Mouse (Mus musculus) heart, postnatal 0 days (tissue): ENCODE data around the gene Cnksr3. TPM values are rescaled to one million over a fixed set of nuclear protein-coding genes. Genes with fewer than 3 reads are reported as not detected.

Experiments used
- ATAC-seq: fragments of 200-750 bp; cut with Nextera tagmentation; 2 replicates; pipeline ENCODE4 v1.8.0; 2017; ENCODE audit warnings: low read depth, moderate number of reproducible peaks, moderate library complexity; ENCODE audit not compliant: insufficient read depth
- DNase-seq: peaks from one replicate; pipeline ENCODE4 v3.0.0-alpha.2; 2016; ENCODE audit warnings: low spot score
- H3K27ac ChIP-seq: fragments of 300-500 bp; sonication (generic); 2 replicates; pipeline ENCODE4 v1.5.1; 2014; ENCODE audit warnings: low read depth, mild to moderate bottlenecking
- H3K27me3 ChIP-seq: fragments of 300-500 bp; sonication (generic); 2 replicates; pipeline ENCODE4 v1.6.1; 2014; ENCODE audit warnings: low read length, mixed read lengths; ENCODE audit not compliant: control insufficient read depth, insufficient read depth
- H3K36me3 ChIP-seq: fragments of 300-500 bp; sonication (generic); replicated peaks from 2 replicates; pipeline ENCODE4 v1.6.1; 2014; ENCODE audit warnings: low read length, mixed read lengths; ENCODE audit not compliant: control insufficient read depth, insufficient read depth
- H3K4me1 ChIP-seq: fragments of 300-500 bp; sonication (generic); 2 replicates; pipeline ENCODE4 v1.6.1; 2014; ENCODE audit warnings: antibody characterized with exemption; ENCODE audit not compliant: control insufficient read depth, insufficient read depth
- H3K4me2 ChIP-seq: fragments of 300-500 bp; sonication (generic); 2 replicates; pipeline ENCODE4 v1.6.1; 2014; ENCODE audit warnings: low read depth, mild to moderate bottlenecking, low read length, moderate library complexity
- H3K4me3 ChIP-seq: fragments of 300-500 bp; sonication (generic); 2 replicates; pipeline ENCODE4 v1.5.1; 2014; ENCODE audit warnings: low read depth, low read length
- H3K9ac ChIP-seq: fragments of 300-500 bp; sonication (generic); replicated peaks from 2 replicates; pipeline ENCODE4 v1.6.1; 2014; ENCODE audit warnings: low read depth, low read length, mixed read lengths
- H3K9me3 ChIP-seq: fragments of 300-500 bp; sonication (generic); replicated peaks from 2 replicates; pipeline ENCODE4 v1.6.1; 2016; ENCODE audit warnings: low read length; ENCODE audit not compliant: control insufficient read depth
- CTCF ChIP-seq: IDR thresholded peaks from 2 replicates; pipeline ENCODE4 v1.5.1; 2016; ENCODE audit warnings: antibody characterized with exemption, control low read depth, low read depth
- EP300 ChIP-seq: IDR thresholded peaks from 2 replicates; pipeline ENCODE4 v1.6.1; 2016; ENCODE audit warnings: antibody characterized with exemption, low read depth
- WGBS: fragments of 180-500 bp; shearing (Covaris S2); extraction: QIAGEN DNeasy Blood & Tissue Kit; methylation state at CpG from one replicate; pipeline ENCODE4 v1.1.7; 2014; 5-methylcytosine and 5-hydroxymethylcytosine counted together
- polyA plus RNA-seq: library from polyadenylated mRNA; unstranded; fragments of >200 nt; fragmentation: Nextera tagmentation; extraction: Ambion mirVana; gene quantifications from 2 replicates; pipeline ENCODE4 v1.2.1, GENCODE M21; 2015
- total RNA-seq: library from RNA; depleted of rRNA; stranded (reverse); fragments of >200 nt; gene quantifications from 2 replicates; pipeline ENCODE4 v1.2.3, GENCODE M21; 2014; ENCODE audit warnings: low replicate concordance

Cnksr3 gene
- total and polyA plus RNA-seq, 2 experiments from 2014 or later: 8.1 to 16.6 TPM

- TF ChIP-seq EP300 (no peak), CTCF (no peak)
- Histone ChIP-seq H3K9me3 (no peaks in the 10 kb centered on the region), H3K4me1 (0 out of 2 replicates have a peak, but pooled peaks cover 12% of the 10 kb centered on the region), H3K27ac (no peak overlapping the region), H3K9ac (no peak overlapping the region), H3K4me3 (no peak overlapping the region), H3K27me3 (no peaks in the 10 kb centered on the region), H3K4me2 (no peak overlapping the region), H3K36me3 (peaks cover 55% of the 10 kb centered on the region)
- 92% methylated on average over 4 of the region's 4 CpGs for WGBS
- DNase-seq (no peak), ATAC-seq (no peak)
Observed at GRCm38 (mm10) chr10:7122294-7122693, 89.7 kb downstream of the Cnksr3 start.

- H3K4me1 ChIP-seq: 0 out of 2 replicates have a peak, but pooled peaks cover 7% of the 10 kb centered on the region
- no peak overlapping the region for H3K4me3 ChIP-seq
- H3K4me2 ChIP-seq: no peak overlapping the region
- H3K27ac ChIP-seq: no peak overlapping the region
- ATAC-seq: no peak
- H3K27me3 ChIP-seq: no peaks in the 10 kb centered on the region
- TF ChIP-seq CTCF (no peak), EP300 (no peak)
- WGBS: 84% methylated on average over 13 of the region's 13 CpGs
- no peak for DNase-seq
- no peaks in the 10 kb centered on the region for H3K9me3 ChIP-seq
- H3K36me3 ChIP-seq: peaks cover 42% of the 10 kb centered on the region
- H3K9ac ChIP-seq: no peak overlapping the region
Observed at GRCm38 (mm10) chr10:7120206-7120605, 91.8 kb downstream of the Cnksr3 start.

- H3K4me3 ChIP-seq: no peak overlapping the region
- no peaks in the 10 kb centered on the region for H3K9me3 ChIP-seq
- no peak overlapping the region for H3K9ac ChIP-seq
- 0 out of 2 replicates have a peak, but pooled peaks cover 7% of the 10 kb centered on the region for H3K4me1 ChIP-seq
- no peak for TF ChIP-seq CTCF
- no peak for TF ChIP-seq EP300
- H3K27ac ChIP-seq: peak overlapping the region; percentile 78
- H3K4me2 ChIP-seq: peak overlapping the region; percentile 15; the same call in 1 of the 2 replicates
- ATAC-seq: peak; percentile 82
- WGBS: 46% methylated on average over 10 of the region's 10 CpGs
- H3K27me3 ChIP-seq: no peaks in the 10 kb centered on the region
- peaks cover 36% of the 10 kb centered on the region for H3K36me3 ChIP-seq
- DNase-seq: peak; percentile 62
Observed at GRCm38 (mm10) chr10:7118258-7119077, 93.6 kb downstream of the Cnksr3 start.

- DNase-seq (no peak), ATAC-seq (peak; percentile 31; the same call in 1 of the 2 replicates)
- WGBS: 34% methylated on average over 7 of the region's 7 CpGs
- H3K4me1 ChIP-seq: 0 out of 2 replicates have a peak, but pooled peaks cover 7% of the 10 kb centered on the region
- peaks cover 31% of the 10 kb centered on the region for H3K36me3 ChIP-seq
- no peak for TF ChIP-seq CTCF
- TF ChIP-seq EP300: no peak
- H3K9me3 ChIP-seq: no peaks in the 10 kb centered on the region
- H3K27ac ChIP-seq: peak overlapping the region; percentile 78
- 0 out of 2 replicates have a peak overlapping the region, but pooled peaks have one; percentile 14 for H3K4me2 ChIP-seq
- H3K9ac ChIP-seq: no peak overlapping the region
- no peak overlapping the region for H3K4me3 ChIP-seq
- no peaks in the 10 kb centered on the region for H3K27me3 ChIP-seq
Observed at GRCm38 (mm10) chr10:7117785-7118184, 94.3 kb downstream of the Cnksr3 start.

GRCm38 (mm10) chr10:7114796-7115195 lies 97.2 kb downstream of the Cnksr3 start:
- no peak overlapping the region for H3K27ac ChIP-seq
- DNase-seq (no peak), ATAC-seq (no peak)
- WGBS: 82% methylated on average over 5 of the region's 5 CpGs
- TF ChIP-seq CTCF (no peak), EP300 (no peak)
- no peak overlapping the region for H3K4me2 ChIP-seq
- H3K4me3 ChIP-seq: no peak overlapping the region
- H3K27me3 ChIP-seq: no peaks in the 10 kb centered on the region
- H3K4me1 ChIP-seq: 0 out of 2 replicates have a peak, but pooled peaks cover 7% of the 10 kb centered on the region
- peaks cover 9% of the 10 kb centered on the region for H3K36me3 ChIP-seq
- H3K9ac ChIP-seq: no peak overlapping the region
- no peaks in the 10 kb centered on the region for H3K9me3 ChIP-seq
